Mouse (Mus musculus) midbrain, embryonic 12.5 days (tissue): Measurements from ENCODE around the gene Crybg3. TPM values are rescaled to one million over a fixed set of nuclear protein-coding genes. Genes with fewer than 3 reads are reported as not detected.

ENCODE experiments used
- ATAC-seq: fragments of 200-750 bp; cut with Nextera tagmentation; 2 replicates; pipeline ENCODE4 v1.8.0; 2017; ENCODE audit warnings: low read depth, moderate TSS enrichment, moderate library complexity; ENCODE audit not compliant: low FRiP score
- H3K27ac ChIP-seq: fragments of 300-500 bp; sonication (generic); replicated peaks from 2 replicates; pipeline ENCODE4 v1.5.1; 2016; ENCODE audit warnings: mild to moderate bottlenecking
- H3K27me3 ChIP-seq: fragments of 300-500 bp; sonication (generic); 2 replicates; pipeline ENCODE4 v1.6.1; 2016; ENCODE audit warnings: mild to moderate bottlenecking
- H3K36me3 ChIP-seq: fragments of 300-500 bp; sonication (generic); 2 replicates; pipeline ENCODE4 v1.6.1; 2016
- H3K4me1 ChIP-seq: fragments of 300-500 bp; sonication (generic); 2 replicates; pipeline ENCODE4 v1.6.1; 2016
- H3K4me2 ChIP-seq: fragments of 300-500 bp; sonication (generic); replicated peaks from 2 replicates; pipeline ENCODE4 v1.6.1; 2016; ENCODE audit warnings: mild to moderate bottlenecking, moderate library complexity
- H3K4me3 ChIP-seq: fragments of 300-500 bp; sonication (generic); 2 replicates; pipeline ENCODE4 v1.5.1; 2016; ENCODE audit warnings: mild to moderate bottlenecking
- H3K9ac ChIP-seq: fragments of 300-500 bp; sonication (generic); replicated peaks from 2 replicates; pipeline ENCODE4 v1.6.1; 2016; ENCODE audit warnings: mild to moderate bottlenecking, moderate library complexity
- H3K9me3 ChIP-seq: fragments of 300-500 bp; sonication (generic); 2 replicates; pipeline ENCODE4 v1.6.1; 2016; ENCODE audit warnings: mild to moderate bottlenecking
- WGBS: fragments of 180-500 bp; shearing (Covaris S2); methylation state at CpG from one replicate; pipeline ENCODE4 v1.1.7; 2016; 5-methylcytosine and 5-hydroxymethylcytosine counted together
- polyA plus RNA-seq: library from polyadenylated mRNA; unstranded; fragments of >200 nt; fragmentation: Nextera tagmentation; extraction: Ambion mirVana; gene quantifications from 2 replicates; pipeline ENCODE4 v1.2.1, GENCODE M21; 2016

Crybg3 gene
- polyA plus RNA-seq, 1 experiment from 2014 or later, result 5.5 TPM

GRCm38 (mm10) chr16:59521752-59522423 is 78.9 kb downstream of the Crybg3 start:
- ATAC-seq, result no peak
- no peaks in the 10 kb centered on the region for H3K27me3 ChIP-seq
- WGBS, result 91% methylated on average over 16 of the region's 16 CpGs

GRCm38 (mm10) chr16:59517447-59518219 is 83.1 kb downstream of the Crybg3 start:
- Histone ChIP-seq H3K36me3 (peaks cover 5% of the 10 kb centered on the region; the same call in 1 of the 2 replicates), H3K4me2 (no peak overlapping the region), H3K4me3 (no peak overlapping the region), H3K4me1 (no peaks in the 10 kb centered on the region), H3K9ac (no peak overlapping the region), H3K27me3 (no peaks in the 10 kb centered on the region), H3K9me3 (no peaks in the 10 kb centered on the region), H3K27ac (no peak overlapping the region)
- ATAC-seq, result no peak
- WGBS, result 81% methylated on average over 15 of the region's 15 CpGs

More at GRCm38 (mm10) chr16:59521752-59522423, 78.9 kb downstream of the Crybg3 start:
- Histone ChIP-seq H3K27ac (no peak overlapping the region), H3K36me3 (no peaks in the 10 kb centered on the region), H3K4me2 (no peak overlapping the region), H3K9me3 (no peaks in the 10 kb centered on the region), H3K4me3 (no peak overlapping the region), H3K4me1 (no peaks in the 10 kb centered on the region), H3K9ac (no peak overlapping the region)

GRCm38 (mm10) chr16:59516965-59517364 is 83.8 kb downstream of the Crybg3 start:
- Histone ChIP-seq H3K4me2 (no peak overlapping the region), H3K36me3 (peaks cover 5% of the 10 kb centered on the region; the same call in 1 of the 2 replicates), H3K9me3 (no peaks in the 10 kb centered on the region), H3K27me3 (no peaks in the 10 kb centered on the region), H3K4me3 (no peak overlapping the region), H3K4me1 (no peaks in the 10 kb centered on the region), H3K9ac (no peak overlapping the region), H3K27ac (no peak overlapping the region)
- WGBS, result 96% methylated on average over 10 of the region's 10 CpGs
- ATAC-seq, result no peak

GRCm38 (mm10) chr16:59515169-59515568 is 85.6 kb downstream of the Crybg3 start:
- no peak for ATAC-seq
- no peak overlapping the region for H3K4me2 ChIP-seq
- no peaks in the 10 kb centered on the region for H3K27me3 ChIP-seq
- no peaks in the 10 kb centered on the region for H3K9me3 ChIP-seq
- H3K27ac ChIP-seq, result no peak overlapping the region
- H3K4me1 ChIP-seq, result no peaks in the 10 kb centered on the region
- no peak overlapping the region for H3K4me3 ChIP-seq
- no peak overlapping the region for H3K9ac ChIP-seq
- 92% methylated on average over 5 of the region's 5 CpGs for WGBS
- peaks cover 5% of the 10 kb centered on the region; the same call in 1 of the 2 replicates for H3K36me3 ChIP-seq

GRCm38 (mm10) chr16:59509830-59510229 is 90.9 kb downstream of the Crybg3 start:
- H3K27me3 ChIP-seq, result no peaks in the 10 kb centered on the region

GRCm38 (mm10) chr16:59499180-59499579 is 101.6 kb downstream of the Crybg3 start:
- Histone ChIP-seq H3K4me3 (no peak overlapping the region), H3K9me3 (no peaks in the 10 kb centered on the region), H3K9ac (no peak overlapping the region), H3K36me3 (peaks cover 3% of the 10 kb centered on the region; the same call in 1 of the 2 replicates), H3K27ac (no peak overlapping the region), H3K27me3 (no peaks in the 10 kb centered on the region), H3K4me2 (no peak overlapping the region), H3K4me1 (no peaks in the 10 kb centered on the region)
- no peak for ATAC-seq
- WGBS, result 89% methylated on average over 3 of the region's 3 CpGs

More at GRCm38 (mm10) chr16:59509830-59510229, 90.9 kb downstream of the Crybg3 start:
- H3K27ac ChIP-seq, result no peak overlapping the region
- H3K36me3 ChIP-seq, result no peaks in the 10 kb centered on the region
- H3K9me3 ChIP-seq, result no peaks in the 10 kb centered on the region
- ATAC-seq, result no peak
- no peak overlapping the region for H3K4me2 ChIP-seq
- no peaks in the 10 kb centered on the region for H3K4me1 ChIP-seq
- H3K4me3 ChIP-seq, result no peak overlapping the region
- H3K9ac ChIP-seq, result no peak overlapping the region
- 87% methylated on average over 5 of the region's 5 CpGs for WGBS

- Histone ChIP-seq H3K36me3 (peaks cover 10% of the 10 kb centered on the region; the same call in 1 of the 2 replicates), H3K27me3 (no peaks in the 10 kb centered on the region), H3K9me3 (no peaks in the 10 kb centered on the region), H3K4me1 (no peaks in the 10 kb centered on the region), H3K4me3 (no peak overlapping the region), H3K9ac (no peak overlapping the region), H3K4me2 (no peak overlapping the region), H3K27ac (no peak overlapping the region)
- no peak for ATAC-seq
- WGBS, result 92% methylated on average over 1 of the region's 1 CpGs
Measured at GRCm38 (mm10) chr16:59497947-59498346, 102.8 kb downstream of the Crybg3 start.

GRCm38 (mm10) chr16:59493199-59493598 is 107.6 kb downstream of the Crybg3 start:
- Histone ChIP-seq H3K4me1 (no peaks in the 10 kb centered on the region), H3K27me3 (no peaks in the 10 kb centered on the region), H3K27ac (no peak overlapping the region), H3K9ac (no peak overlapping the region), H3K36me3 (peaks cover 20% of the 10 kb centered on the region), H3K4me2 (no peak overlapping the region), H3K9me3 (no peaks in the 10 kb centered on the region), H3K4me3 (no peak overlapping the region)
- WGBS, result 93% methylated on average over 14 of the region's 14 CpGs
- no peak for ATAC-seq

- Histone ChIP-seq H3K36me3 (peaks cover 26% of the 10 kb centered on the region), H3K9ac (no peak overlapping the region), H3K27ac (no peak overlapping the region), H3K9me3 (no peaks in the 10 kb centered on the region), H3K4me3 (no peak overlapping the region), H3K4me1 (no peaks in the 10 kb centered on the region), H3K27me3 (no peaks in the 10 kb centered on the region), H3K4me2 (no peak overlapping the region)
- WGBS, result 93% methylated on average over 9 of the region's 9 CpGs
- no peak for ATAC-seq
Measured at GRCm38 (mm10) chr16:59487975-59488548, 112.7 kb downstream of the Crybg3 start.

GRCm38 (mm10) chr16:59487239-59487638 is 113.5 kb downstream of the Crybg3 start:
- no peak for ATAC-seq
- Histone ChIP-seq H3K36me3 (peaks cover 26% of the 10 kb centered on the region), H3K9me3 (no peaks in the 10 kb centered on the region), H3K4me3 (no peak overlapping the region), H3K4me1 (no peaks in the 10 kb centered on the region), H3K4me2 (no peak overlapping the region), H3K9ac (no peak overlapping the region), H3K27me3 (no peaks in the 10 kb centered on the region), H3K27ac (no peak overlapping the region)
- 91% methylated on average over 7 of the region's 7 CpGs for WGBS

GRCm38 (mm10) chr16:59477955-59478354 is 122.8 kb downstream of the Crybg3 start:
- Histone ChIP-seq H3K4me3 (no peak overlapping the region), H3K27me3 (no peaks in the 10 kb centered on the region), H3K27ac (no peak overlapping the region), H3K9ac (no peak overlapping the region), H3K9me3 (no peaks in the 10 kb centered on the region), H3K36me3 (no peaks in the 10 kb centered on the region; the same call in 1 of the 2 replicates), H3K4me1 (no peaks in the 10 kb centered on the region), H3K4me2 (no peak overlapping the region)
- no peak for ATAC-seq
- WGBS, result 90% methylated on average over 3 of the region's 3 CpGs

- no peak overlapping the region for H3K27ac ChIP-seq
Measured at GRCm38 (mm10) chr16:59474788-59475187, 126.0 kb downstream of the Crybg3 start.

More at GRCm38 (mm10) chr16:59474788-59475187, 126.0 kb downstream of the Crybg3 start:
- H3K27me3 ChIP-seq, result no peaks in the 10 kb centered on the region
- ATAC-seq, result no peak
- H3K36me3 ChIP-seq, result no peaks in the 10 kb centered on the region
- H3K9me3 ChIP-seq, result no peaks in the 10 kb centered on the region
- no peak overlapping the region for H3K4me3 ChIP-seq
- H3K4me2 ChIP-seq, result no peak overlapping the region
- no peak overlapping the region for H3K9ac ChIP-seq
- H3K4me1 ChIP-seq, result peaks cover 4% of the 10 kb centered on the region; the same call in 1 of the 2 replicates
- 15% methylated on average over 1 of the region's 1 CpGs for WGBS
